Mouse (Mus musculus) heart, embryonic 11.5 days (tissue): ENCODE results near the gene Rgl3. TPM values are rescaled to one million over a fixed set of nuclear protein-coding genes. Genes with fewer than 3 reads are reported as not detected.

Experiments
- ATAC-seq: fragments of 200-750 bp; cut with Nextera tagmentation; replicated peaks from 2 replicates; pipeline ENCODE4 v1.8.0; 2017; ENCODE audit warnings: moderate library complexity; ENCODE audit not compliant: insufficient number of reproducible peaks, low FRiP score, low TSS enrichment
- H3K27ac ChIP-seq: fragments of 300-500 bp; sonication (generic); 2 replicates; pipeline ENCODE4 v1.5.1; 2014; ENCODE audit warnings: mild to moderate bottlenecking, low read depth, low read length
- H3K27me3 ChIP-seq: fragments of 300-500 bp; sonication (generic); 2 replicates; pipeline ENCODE4 v1.6.1; 2014; ENCODE audit warnings: mild to moderate bottlenecking, low read length, mixed read lengths; ENCODE audit not compliant: control insufficient read depth, insufficient read depth
- H3K36me3 ChIP-seq: fragments of 300-500 bp; sonication (generic); 2 replicates; pipeline ENCODE4 v1.6.1; 2014; ENCODE audit warnings: mild to moderate bottlenecking, low read length, moderate library complexity, mixed read lengths; ENCODE audit not compliant: control insufficient read depth, insufficient read depth
- H3K4me1 ChIP-seq: fragments of 300-500 bp; sonication (generic); 2 replicates; pipeline ENCODE4 v1.6.1; 2014; ENCODE audit warnings: low read length; ENCODE audit not compliant: control insufficient read depth, insufficient read depth
- H3K4me2 ChIP-seq: fragments of 300-500 bp; sonication (generic); 2 replicates; pipeline ENCODE4 v1.6.1; 2014; ENCODE audit warnings: mild to moderate bottlenecking, moderate library complexity
- H3K4me3 ChIP-seq: fragments of 300-500 bp; sonication (generic); 2 replicates; pipeline ENCODE4 v1.5.1; 2014; ENCODE audit warnings: low read depth, low read length
- H3K9ac ChIP-seq: fragments of 300-500 bp; sonication (generic); 2 replicates; pipeline ENCODE4 v1.6.1; 2014; ENCODE audit warnings: mild to moderate bottlenecking, low read depth, low read length, moderate library complexity
- H3K9me3 ChIP-seq: fragments of 300-500 bp; sonication (generic); replicated peaks from 2 replicates; pipeline ENCODE4 v1.6.1; 2016; ENCODE audit warnings: low read length; ENCODE audit not compliant: control insufficient read depth
- WGBS: fragments of 180-500 bp; shearing (Covaris S2); extraction: QIAGEN DNeasy Blood & Tissue Kit; methylation state at CpG from one replicate; pipeline ENCODE4 v1.1.7; 2014; ENCODE audit not compliant: insufficient replicate concordance; 5-methylcytosine and 5-hydroxymethylcytosine counted together
- polyA plus RNA-seq: library from polyadenylated mRNA; unstranded; fragments of >200 nt; fragmentation: Nextera tagmentation; extraction: Ambion mirVana; gene quantifications from 2 replicates; pipeline ENCODE4 v1.2.1, GENCODE M21; 2014

Gene Rgl3
- polyA plus RNA-seq, 1 experiment from 2014 or later: 0.74 TPM

DNA sequence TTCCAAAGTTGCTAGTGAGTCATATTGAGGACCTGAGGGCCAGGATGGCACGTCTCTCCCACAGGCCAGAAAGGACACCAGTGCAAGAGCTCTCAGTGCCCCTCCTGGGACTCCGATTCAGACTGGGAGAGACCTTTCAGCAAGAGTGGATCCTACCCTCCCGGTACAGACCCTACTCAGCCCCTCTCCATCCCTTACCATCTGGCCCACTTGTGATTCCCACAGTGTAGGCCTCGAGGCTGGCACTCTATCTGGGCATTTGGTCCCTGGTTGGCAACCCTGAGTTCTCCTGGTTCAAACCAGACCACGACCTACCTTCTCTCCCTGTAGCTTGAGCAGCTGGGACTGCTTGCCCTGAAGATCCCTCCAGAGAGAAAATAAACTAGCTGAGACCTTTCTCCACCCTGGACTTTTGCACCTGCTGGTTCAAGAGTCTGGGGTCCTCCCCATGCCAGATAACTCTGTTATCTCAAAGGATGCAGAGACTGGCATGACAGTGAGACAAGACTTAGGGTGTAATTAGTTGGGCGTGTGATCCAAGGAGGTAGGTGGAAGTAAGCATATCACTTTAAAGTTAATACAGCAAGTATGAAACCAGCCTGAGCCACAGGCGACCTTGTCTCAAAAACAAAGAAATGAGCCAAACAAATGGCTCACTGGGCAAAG, 53.6 kb downstream of the Rgl3 start:
- WGBS: 71% methylated on average over 7 of the region's 7 CpGs
- Histone ChIP-seq H3K27me3 (no peaks in the 10 kb centered on the region), H3K4me1 (0 out of 2 replicates have a peak, but pooled peaks cover 6% of the 10 kb centered on the region), H3K9ac (no peak overlapping the region), H3K9me3 (no peaks in the 10 kb centered on the region), H3K4me2 (no peak overlapping the region), H3K4me3 (no peak overlapping the region), H3K36me3 (no peaks in the 10 kb centered on the region), H3K27ac (no peak overlapping the region)
- ATAC-seq: no peak

GRCm38 (mm10) chr9:21934021-21934420, 55.2 kb downstream of the Rgl3 start:
- Histone ChIP-seq H3K4me1 (0 out of 2 replicates have a peak, but pooled peaks cover 6% of the 10 kb centered on the region), H3K4me2 (no peak overlapping the region), H3K27ac (no peak overlapping the region), H3K27me3 (no peaks in the 10 kb centered on the region), H3K4me3 (no peak overlapping the region), H3K9me3 (no peaks in the 10 kb centered on the region), H3K9ac (no peak overlapping the region), H3K36me3 (no peaks in the 10 kb centered on the region)
- no peak for ATAC-seq
- WGBS: 81% methylated on average over 12 of the region's 12 CpGs

- Histone ChIP-seq H3K4me3 (no peak overlapping the region), H3K27me3 (no peaks in the 10 kb centered on the region), H3K9me3 (no peaks in the 10 kb centered on the region), H3K4me1 (0 out of 2 replicates have a peak, but pooled peaks cover 6% of the 10 kb centered on the region), H3K4me2 (no peak overlapping the region), H3K36me3 (no peaks in the 10 kb centered on the region), H3K27ac (no peak overlapping the region), H3K9ac (no peak overlapping the region)
- WGBS: 57% methylated on average over 12 of the region's 12 CpGs
- ATAC-seq: no peak
Observed at GRCm38 (mm10) chr9:21932445-21933137, 56.7 kb downstream of the Rgl3 start.

- no peak for ATAC-seq
- Histone ChIP-seq H3K9me3 (no peaks in the 10 kb centered on the region), H3K4me3 (no peak overlapping the region), H3K4me1 (0 out of 2 replicates have a peak, but pooled peaks cover 3% of the 10 kb centered on the region), H3K27ac (no peak overlapping the region), H3K36me3 (no peaks in the 10 kb centered on the region), H3K27me3 (no peaks in the 10 kb centered on the region), H3K4me2 (no peak overlapping the region), H3K9ac (no peak overlapping the region)
- WGBS: 55% methylated on average over 2 of the region's 2 CpGs
Observed at GRCm38 (mm10) chr9:21932006-21932405, 57.2 kb downstream of the Rgl3 start.

GRCm38 (mm10) chr9:21929208-21929607, 60.0 kb downstream of the Rgl3 start:
- WGBS: 71% methylated on average over 3 of the region's 3 CpGs
- no peak overlapping the region for H3K4me3 ChIP-seq
- H3K27ac ChIP-seq: no peak overlapping the region
- no peaks in the 10 kb centered on the region for H3K9me3 ChIP-seq
- H3K4me1 ChIP-seq: peaks cover 14% of the 10 kb centered on the region
- H3K4me2 ChIP-seq: no peak overlapping the region
- no peaks in the 10 kb centered on the region for H3K27me3 ChIP-seq
- no peak overlapping the region for H3K9ac ChIP-seq
- no peaks in the 10 kb centered on the region for H3K36me3 ChIP-seq
- ATAC-seq: no peak

- peak within 1 kb of the TSS; percentile 77 for H3K9ac ChIP-seq
- no peaks in the 10 kb centered on the region for H3K27me3 ChIP-seq
- peak within 1 kb of the TSS; percentile 60 for H3K4me3 ChIP-seq
- peak within 1 kb of the TSS; percentile 85 for H3K4me2 ChIP-seq
- H3K27ac ChIP-seq: peak within 1 kb of the TSS; percentile 54
- peaks cover 23% of the 10 kb centered on the region for H3K4me1 ChIP-seq
- ATAC-seq: peak; percentile 90
- no peaks in the 10 kb centered on the region for H3K36me3 ChIP-seq
- under 1% methylated on average over 28 of the region's 28 CpGs for WGBS
- no peaks in the 10 kb centered on the region for H3K9me3 ChIP-seq
Observed at GRCm38 (mm10) chr9:21927208-21927753, 62.0 kb downstream of the Rgl3 start, which contains the start of the genes Ccdc159 and Tmem205. Gene Ccdc159, plus strand, starts transcription at chr9:21927471. Gene Tmem205, minus strand, starts transcription at chr9:21927556.

DNA sequence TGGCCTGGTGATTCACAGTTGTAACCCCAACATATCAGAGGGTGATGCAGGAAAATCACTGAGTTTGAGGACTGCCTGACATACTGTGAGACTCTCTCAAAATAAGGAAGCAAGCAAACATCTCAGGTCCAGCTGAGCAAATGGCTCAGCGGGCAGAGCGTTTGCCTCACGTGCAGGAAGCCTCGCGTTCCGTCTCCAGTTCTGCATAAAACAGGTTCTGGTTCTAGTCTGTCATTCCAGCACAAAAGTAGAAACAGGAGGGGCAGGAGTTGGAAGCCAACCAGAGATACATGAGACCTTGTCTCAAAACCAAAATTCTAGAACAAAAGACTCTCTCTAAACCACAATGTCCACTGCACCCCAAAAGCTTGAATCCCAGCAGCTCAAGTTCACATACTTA, 62.5 kb downstream of the Rgl3 start:
- peaks cover 23% of the 10 kb centered on the region for H3K4me1 ChIP-seq
- H3K9ac ChIP-seq: peak overlapping the region; percentile 77
- peak overlapping the region; percentile 85 for H3K4me2 ChIP-seq
- H3K9me3 ChIP-seq: no peaks in the 10 kb centered on the region
- peak overlapping the region; percentile 54 for H3K27ac ChIP-seq
- no peaks in the 10 kb centered on the region for H3K36me3 ChIP-seq
- peak overlapping the region; percentile 60 for H3K4me3 ChIP-seq
- no peaks in the 10 kb centered on the region for H3K27me3 ChIP-seq
- ATAC-seq: no peak
- 1% methylated on average over 6 of the region's 6 CpGs for WGBS

GRCm38 (mm10) chr9:21926155-21926554, 63.1 kb downstream of the Rgl3 start:
- H3K4me2 ChIP-seq: peak overlapping the region; percentile 85
- ATAC-seq: no peak
- peak overlapping the region; percentile 77; the same call in 1 of the 2 replicates for H3K9ac ChIP-seq
- no peaks in the 10 kb centered on the region for H3K27me3 ChIP-seq
- H3K4me3 ChIP-seq: peak overlapping the region; percentile 60; the same call in 1 of the 2 replicates
- H3K36me3 ChIP-seq: no peaks in the 10 kb centered on the region
- H3K4me1 ChIP-seq: peaks cover 23% of the 10 kb centered on the region
- no peaks in the 10 kb centered on the region for H3K9me3 ChIP-seq
- WGBS: 77% methylated on average over 6 of the region's 6 CpGs
- H3K27ac ChIP-seq: no peak overlapping the region
